Mouse (Mus musculus) inflammation-experienced regulatory T-cells, adult 6 months (primary cell): ENCODE measurements around the gene Styx. TPM values are rescaled to one million over a fixed set of nuclear protein-coding genes. Genes with fewer than 3 reads are reported as not detected.
"Not testable (repeated sequence)": the region's sequence is repeated elsewhere in the genome, so short reads cannot be mapped to it uniquely, and the experiment has no call there.

Source experiments
- ATAC-seq: one replicate; pipeline ENCODE4 v1.8.0; 2017
- polyA plus RNA-seq, 3 experiments: library from polyadenylated mRNA; unstranded; fragments of 100-300 nt; shearing (Covaris generic); gene quantifications; one replicate each; pipeline ENCODE4 v1.2.1; 2017

Gene Styx
- polyA plus RNA-seq, 3 experiments from 2014 or later: 11.9 to 21.8 (median 19.3) TPM

- ATAC-seq: no peak
These were observed 88.5 kb downstream of the Styx start for GRCm38 (mm10) chr14:45439387-45439786.

- ATAC-seq: no peak
These were observed 90.4 kb downstream of the Styx start for GRCm38 (mm10) chr14:45441291-45441690.

GRCm38 (mm10) chr14:45442781-45443560 is 92.1 kb downstream of the Styx start:
- no peak for ATAC-seq

GRCm38 (mm10) chr14:45444870-45445269 is 94.0 kb downstream of the Styx start:
- no peak for ATAC-seq

- no peak for ATAC-seq
These were observed 94.6 kb downstream of the Styx start for GRCm38 (mm10) chr14:45445445-45445844.

- ATAC-seq: no peak
These were observed 95.9 kb downstream of the Styx start for GRCm38 (mm10) chr14:45446777-45447176.

- ATAC-seq: no peak
These were observed 100.2 kb downstream of the Styx start for GRCm38 (mm10) chr14:45451090-45451489.

- ATAC-seq: no peak
These were observed 101.3 kb downstream of the Styx start for GRCm38 (mm10) chr14:45452148-45452547.

- ATAC-seq: no peak
These were observed 102.1 kb downstream of the Styx start for GRCm38 (mm10) chr14:45452861-45453512.

- ATAC-seq: no peak
These were observed 102.8 kb downstream of the Styx start for GRCm38 (mm10) chr14:45453538-45454233.

- no peak for ATAC-seq
These were observed 105.0 kb downstream of the Styx start for GRCm38 (mm10) chr14:45455651-45456501.

- ATAC-seq: no peak
These were observed 105.6 kb downstream of the Styx start for GRCm38 (mm10) chr14:45456502-45456846.

- no peak for ATAC-seq
These were observed 106.1 kb downstream of the Styx start for GRCm38 (mm10) chr14:45457003-45457402.

- ATAC-seq: no peak
These were observed 109.0 kb downstream of the Styx start for GRCm38 (mm10) chr14:45459877-45460276.

- no peak for ATAC-seq
These were observed 109.6 kb downstream of the Styx start for GRCm38 (mm10) chr14:45460491-45460890.

- ATAC-seq: no peak
These were observed 111.1 kb downstream of the Styx start for GRCm38 (mm10) chr14:45461945-45462344.

GRCm38 (mm10) chr14:45462374-45462773 is 111.5 kb downstream of the Styx start:
- ATAC-seq: no peak

- no peak for ATAC-seq
These were observed 112.1 kb downstream of the Styx start for GRCm38 (mm10) chr14:45462875-45463475.

GRCm38 (mm10) chr14:45463599-45463998 is 112.7 kb downstream of the Styx start:
- ATAC-seq: no peak

GRCm38 (mm10) chr14:45464036-45465035 is 113.4 kb downstream of the Styx start:
- ATAC-seq: no peak

- ATAC-seq: not testable (repeated sequence)
These were observed 115.5 kb downstream of the Styx start for GRCm38 (mm10) chr14:45466371-45466770.
